Mouse (Mus musculus) retina, postnatal 7 days (tissue): ENCODE measurements around the gene Rala.
"Not testable (repeated sequence)": the region's sequence is repeated elsewhere in the genome, so short reads cannot be mapped to it uniquely, and the experiment has no call there.

ENCODE experiments used
- DNase-seq: peaks from one replicate; pipeline ENCODE4 v3.0.0-alpha.2; 2012; ENCODE audit warnings: low read depth, low spot score

The Rala gene

GRCm38 (mm10) chr13:17944078-17944917 is at the start of gene Rala:
TSS of gene Rala (minus strand) at chr13:17944239.
- peak; percentile 83 for DNase-seq

- DNase-seq, result no peak
Observed at GRCm38 (mm10) chr13:17993515-17993847, 49.4 kb upstream of the Rala start.

- peak; percentile 95 for DNase-seq
Observed at GRCm38 (mm10) chr13:17992697-17993514, 48.9 kb upstream of the Rala start, which contains the start of gene Yae1d1. TSS of gene Yae1d1 (minus strand) at chr13:17993349.

- no peak for DNase-seq
Observed at GRCm38 (mm10) chr13:17992009-17992408, 48.0 kb upstream of the Rala start.

GRCm38 (mm10) chr13:17983194-17983593 is 39.2 kb upstream of the Rala start:
- DNase-seq, result peak; percentile 59

- DNase-seq, result no peak
Observed at GRCm38 (mm10) chr13:17982634-17983033, 38.6 kb upstream of the Rala start.

- no peak for DNase-seq
Observed at GRCm38 (mm10) chr13:17976854-17977739, 33.1 kb upstream of the Rala start.

- DNase-seq, result no peak
Observed at GRCm38 (mm10) chr13:17975891-17976290, 31.9 kb upstream of the Rala start.

- no peak for DNase-seq
Observed at GRCm38 (mm10) chr13:17975457-17975856, 31.4 kb upstream of the Rala start.

GRCm38 (mm10) chr13:17974734-17975133 is 30.7 kb upstream of the Rala start:
- DNase-seq, result no peak

- no peak for DNase-seq
Observed at GRCm38 (mm10) chr13:17960613-17961012, 16.6 kb upstream of the Rala start.

- no peak for DNase-seq
Observed at GRCm38 (mm10) chr13:17954282-17954681, 10.2 kb upstream of the Rala start.

GRCm38 (mm10) chr13:17950581-17950980 is 6.5 kb upstream of the Rala start:
- not testable (repeated sequence) for DNase-seq

GRCm38 (mm10) chr13:17949555-17949954 is 5.5 kb upstream of the Rala start:
- no peak for DNase-seq

GRCm38 (mm10) chr13:17943306-17944077 is 547 bp downstream of the Rala start:
- peak; percentile 3 for DNase-seq

- no peak for DNase-seq
Observed at GRCm38 (mm10) chr13:17942338-17942737, 1.7 kb downstream of the Rala start.

- DNase-seq, result no peak
Observed at GRCm38 (mm10) chr13:17907309-17907708, 36.7 kb downstream of the Rala start.

GRCm38 (mm10) chr13:17901474-17901873 is 42.6 kb downstream of the Rala start:
- DNase-seq, result no peak

GRCm38 (mm10) chr13:17900641-17901040 is 43.4 kb downstream of the Rala start:
- DNase-seq, result no peak

GRCm38 (mm10) chr13:17897040-17897439 is 47.0 kb downstream of the Rala start:
- no peak for DNase-seq

GRCm38 (mm10) chr13:17891545-17891944 is 52.5 kb downstream of the Rala start:
- no peak for DNase-seq
